Mouse (Mus musculus) C2C12 (cell line): ENCODE data around the gene Aebp1. TPM values are rescaled to one million over a fixed set of nuclear protein-coding genes. Genes with fewer than 3 reads are reported as not detected.

Experiments used
- H3K27me3 ChIP-seq: one replicate; pipeline ENCODE4 v1.6.1; 2011; ENCODE audit not compliant: control insufficient read depth, insufficient read depth, insufficient read length
- H3K36me3 ChIP-seq: one replicate; pipeline ENCODE4 v1.6.1; 2011; ENCODE audit not compliant: control insufficient read depth, insufficient read depth
- H3K4me3 ChIP-seq: one replicate; pipeline ENCODE4 v1.5.1; 2011; ENCODE audit warnings: mild to moderate bottlenecking, control low read depth; ENCODE audit not compliant: poor library complexity, insufficient read depth, severe bottlenecking
- H3K79me2 ChIP-seq: one replicate; pipeline ENCODE4 v1.6.1; 2011; ENCODE audit not compliant: control insufficient read depth, insufficient read depth
- H3K79me3 ChIP-seq: one replicate; pipeline ENCODE4 v1.6.1; 2011; ENCODE audit warnings: low read depth, control low read depth
- H3ac ChIP-seq: one replicate; pipeline ENCODE3; 2011; ENCODE audit warnings: low read depth; ENCODE audit not compliant: control insufficient read depth, insufficient read length
- CEBPB ChIP-seq: IDR thresholded peaks from one replicate; pipeline ENCODE4 v1.6.1; 2011; ENCODE audit warnings: low read depth, mild to moderate bottlenecking, control low read depth, moderate library complexity
- CTCF ChIP-seq: IDR thresholded peaks from one replicate; pipeline ENCODE4 v1.5.1; 2011; ENCODE audit not compliant: control insufficient read depth, insufficient read depth, insufficient read length
- FOSL1 ChIP-seq: IDR thresholded peaks from one replicate; pipeline ENCODE4 v1.8.0; 2011; ENCODE audit warnings: mild to moderate bottlenecking, low read length; ENCODE audit not compliant: poor library complexity, insufficient read depth, severe bottlenecking
- MAX ChIP-seq: IDR thresholded peaks from one replicate; pipeline ENCODE4 v1.6.1; 2011; ENCODE audit warnings: mild to moderate bottlenecking, control low read depth
- MYOD1 ChIP-seq: IDR thresholded peaks from one replicate; pipeline ENCODE4 v1.6.1; 2011; ENCODE audit warnings: low read depth; ENCODE audit not compliant: control insufficient read depth, insufficient read length
- MYOG ChIP-seq: IDR thresholded peaks from one replicate; pipeline ENCODE4 v1.6.1; 2011; ENCODE audit not compliant: control insufficient read depth, insufficient read length; ENCODE audit errors: extremely low read depth
- USF1 ChIP-seq: IDR thresholded peaks from one replicate; pipeline ENCODE4 v1.6.1; 2011; ENCODE audit warnings: low read depth, mild to moderate bottlenecking, control low read depth, moderate library complexity
- polyA plus RNA-seq: library from polyadenylated mRNA; unstranded; fragments of >200 nt; fragmentation: generic; extraction: Trizol; gene quantifications from one replicate; pipeline ENCODE4 v1.2.1, GENCODE M21; 2012; ENCODE audit warnings: missing spikeins

Aebp1 gene
- polyA plus RNA-seq, 1 experiment = 121 TPM

DNA sequence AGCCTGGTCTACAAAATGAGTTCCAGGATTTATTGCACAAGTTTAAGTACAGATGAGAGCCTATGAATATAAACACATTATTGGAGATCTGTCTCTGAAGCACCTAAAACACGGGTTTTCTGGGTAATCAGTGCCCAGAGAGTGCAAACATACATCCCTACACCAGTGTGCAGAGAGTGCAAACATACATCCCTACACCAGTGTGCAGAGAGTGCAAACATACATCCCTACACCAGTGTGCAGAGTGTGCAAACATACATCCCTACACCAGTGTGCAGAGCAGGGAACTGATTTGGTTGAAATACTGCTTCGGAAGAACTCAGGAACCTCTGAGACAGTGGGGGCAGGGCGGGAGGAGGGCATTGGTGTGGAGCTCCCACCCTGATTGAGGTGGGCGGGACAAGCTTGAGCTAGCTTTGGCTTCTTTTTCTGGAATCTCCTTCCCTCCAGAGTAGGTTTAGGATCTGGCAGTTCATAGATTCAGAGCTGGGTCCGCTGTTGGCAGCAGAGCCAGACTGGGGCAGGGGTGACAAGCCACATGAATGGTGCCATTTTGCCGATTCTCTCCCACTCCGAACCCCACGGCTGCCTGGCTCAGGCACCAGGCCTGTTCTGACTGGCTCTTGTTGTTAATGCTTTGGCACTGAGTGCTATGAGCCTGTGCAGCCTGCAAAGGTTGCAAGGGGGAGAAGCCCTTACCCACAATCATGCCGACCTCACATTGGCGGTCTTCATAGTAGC lies 44.2 kb downstream of the Aebp1 start:
- H3K79me3 ChIP-seq = no peaks in the 10 kb centered on the region
- no peaks in the 10 kb centered on the region for H3K27me3 ChIP-seq
- no peak overlapping the region for H3K4me3 ChIP-seq
- no peaks in the 10 kb centered on the region for H3K79me2 ChIP-seq
- H3K36me3 ChIP-seq = no peaks in the 10 kb centered on the region
- H3ac ChIP-seq = no peak overlapping the region
- TF ChIP-seq FOSL1 (no peak), MAX (no peak), CTCF (no peak), CEBPB (no peak), MYOG (no peak), MYOD1 (no peak), USF1 (no peak)

DNA sequence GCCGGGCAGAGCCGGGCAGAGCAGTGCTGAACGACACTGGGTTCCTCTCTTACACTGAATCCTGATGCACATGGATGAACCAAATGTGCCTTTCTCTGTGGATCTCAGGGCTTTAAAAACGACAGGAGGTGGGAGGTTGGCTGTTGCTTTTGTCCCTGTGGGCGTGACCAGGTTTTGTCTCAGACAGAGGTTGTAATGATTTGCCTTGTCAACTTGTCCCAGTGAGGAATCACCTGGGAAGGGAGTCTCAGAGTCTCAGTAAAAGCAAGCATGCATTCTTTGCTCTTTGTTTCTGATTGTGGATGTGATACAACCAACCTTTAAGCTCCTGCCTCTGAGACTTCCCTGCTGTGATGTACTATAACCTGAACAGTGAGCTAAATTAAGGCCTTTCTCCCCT lies 45.3 kb downstream of the Aebp1 start:
- H3K36me3 ChIP-seq = no peaks in the 10 kb centered on the region

DNA sequence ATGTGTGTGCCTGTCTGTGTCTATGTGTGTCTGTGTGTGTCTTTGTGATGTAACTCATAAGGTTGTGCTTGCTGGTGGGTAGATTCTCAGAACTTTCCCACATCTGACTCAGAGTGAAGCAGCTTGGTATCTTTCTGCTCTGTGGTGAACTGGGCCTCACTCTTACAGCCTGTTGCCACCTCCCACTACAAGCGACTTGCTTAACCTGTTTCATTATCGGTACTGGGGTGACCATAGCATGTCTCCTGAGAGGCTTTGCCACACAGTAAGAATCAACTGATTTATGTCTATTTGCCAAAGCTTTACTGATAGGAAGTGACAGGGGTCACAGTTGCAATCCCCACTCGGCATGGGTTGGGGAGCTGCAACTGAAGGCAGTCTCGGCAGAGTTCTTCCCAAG lies 46.9 kb downstream of the Aebp1 start:
- no peaks in the 10 kb centered on the region for H3K27me3 ChIP-seq
- H3K79me3 ChIP-seq = no peaks in the 10 kb centered on the region
- no peaks in the 10 kb centered on the region for H3K79me2 ChIP-seq
- TF ChIP-seq FOSL1 (no peak), CEBPB (no peak), CTCF (no peak), USF1 (no peak), MAX (no peak), MYOG (no peak)
- no peak overlapping the region for H3ac ChIP-seq
- H3K4me3 ChIP-seq = no peak overlapping the region
- no peaks in the 10 kb centered on the region for H3K36me3 ChIP-seq

More for the DNA sequence above, 45.3 kb downstream of the Aebp1 start:
- Histone ChIP-seq H3ac (no peak overlapping the region), H3K27me3 (no peaks in the 10 kb centered on the region), H3K4me3 (no peak overlapping the region), H3K79me2 (no peaks in the 10 kb centered on the region), H3K79me3 (no peaks in the 10 kb centered on the region)
- TF ChIP-seq MYOG (no peak), USF1 (no peak), FOSL1 (no peak), CTCF (no peak), MYOD1 (no peak), CEBPB (no peak), MAX (no peak)

DNA sequence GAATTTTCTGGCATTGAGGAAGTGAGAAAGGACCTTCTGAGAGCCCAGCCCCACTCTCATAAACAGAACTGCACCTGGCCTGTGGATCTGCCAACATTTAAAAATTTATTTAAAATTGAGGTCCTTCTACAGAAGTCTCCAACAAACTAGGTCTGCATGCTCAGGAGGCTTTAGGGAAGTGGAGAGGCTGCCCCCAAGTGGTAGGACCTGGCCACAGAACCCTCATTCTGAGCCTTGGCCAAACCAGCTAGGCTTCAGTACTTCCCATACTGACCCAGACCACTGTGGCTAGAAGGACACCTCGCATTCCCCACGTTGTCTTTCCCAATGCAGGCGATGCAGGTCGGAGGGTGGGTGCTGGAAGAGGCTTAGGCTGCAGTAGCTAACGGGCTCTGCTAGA lies 50.9 kb downstream of the Aebp1 start:
- no peaks in the 10 kb centered on the region for H3K79me2 ChIP-seq
- no peaks in the 10 kb centered on the region for H3K79me3 ChIP-seq
- peak; percentile 73 for TF ChIP-seq CTCF
- no peak for TF ChIP-seq CEBPB
- peaks cover 17% of the 10 kb centered on the region for H3K27me3 ChIP-seq
- no peak overlapping the region for H3K4me3 ChIP-seq
- no peak overlapping the region for H3ac ChIP-seq
- no peaks in the 10 kb centered on the region for H3K36me3 ChIP-seq

DNA sequence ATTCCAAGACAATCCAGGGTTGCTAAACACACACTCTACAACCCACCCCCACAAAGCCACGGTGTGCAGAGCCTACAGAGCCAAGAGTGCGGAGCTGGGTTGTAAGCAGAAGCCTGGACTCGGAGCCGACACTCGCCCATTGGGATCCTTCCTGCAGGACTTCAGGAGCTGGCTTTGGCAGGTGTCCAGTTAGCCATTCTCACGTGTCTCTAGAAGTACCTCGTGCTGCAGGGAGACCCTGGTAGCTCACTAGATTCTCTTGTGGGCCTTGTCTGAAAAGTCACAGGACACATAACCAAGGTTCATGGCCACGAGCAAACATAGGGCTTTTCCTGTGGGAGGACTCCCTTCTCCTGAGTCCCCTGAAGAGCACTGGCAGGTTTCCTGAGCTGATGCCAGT lies 51.5 kb downstream of the Aebp1 start:
- TF ChIP-seq MAX = no peak
- Histone ChIP-seq H3K79me3 (no peaks in the 10 kb centered on the region), H3K27me3 (peaks cover 17% of the 10 kb centered on the region), H3K4me3 (no peak overlapping the region), H3K79me2 (no peaks in the 10 kb centered on the region), H3ac (no peak overlapping the region), H3K36me3 (no peaks in the 10 kb centered on the region)

DNA sequence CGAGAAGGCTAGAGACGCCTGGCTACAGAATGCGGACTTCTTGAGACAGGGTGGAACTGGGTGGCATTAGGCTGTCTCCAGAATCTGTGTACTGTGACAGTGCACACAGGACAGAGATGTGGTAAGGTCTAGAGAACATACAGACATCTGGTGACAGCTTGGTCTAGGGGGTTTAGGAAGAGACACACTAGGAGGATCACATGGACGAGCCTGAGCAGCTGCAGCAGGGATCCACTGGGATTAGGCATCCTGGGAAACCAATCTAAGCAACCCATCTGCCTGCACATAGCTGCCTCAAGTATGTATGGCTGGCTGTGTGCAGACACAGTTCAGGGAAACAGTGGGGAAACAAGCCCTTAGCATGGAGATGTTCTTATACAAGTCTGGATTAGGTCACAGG lies 52.2 kb downstream of the Aebp1 start:
- H3K36me3 ChIP-seq = no peaks in the 10 kb centered on the region
- no peak overlapping the region for H3K4me3 ChIP-seq
- TF ChIP-seq CEBPB (no peak), FOSL1 (no peak), USF1 (no peak), CTCF (no peak), MAX (no peak), MYOG (no peak), MYOD1 (no peak)
- no peaks in the 10 kb centered on the region for H3K79me3 ChIP-seq
- H3K27me3 ChIP-seq = peaks cover 17% of the 10 kb centered on the region
- H3ac ChIP-seq = no peak overlapping the region
- H3K79me2 ChIP-seq = no peaks in the 10 kb centered on the region
